Mouse (Mus musculus) embryonic fibroblast, embryonic 13.5 days (primary cell): ENCODE results near the gene Fcrl1. TPM values are rescaled to one million over a fixed set of nuclear protein-coding genes. Genes with fewer than 3 reads are reported as not detected.
"Not testable (repeated sequence)": the region's sequence is repeated elsewhere in the genome, so short reads cannot be mapped to it uniquely, and the experiment has no call there.

ENCODE experiments used
- H3K27ac ChIP-seq: 2 replicates; pipeline ENCODE4 v1.5.1; 2012; ENCODE audit warnings: low read length, control low read depth, inconsistent platforms; ENCODE audit not compliant: insufficient read depth
- H3K4me1 ChIP-seq: 2 replicates; pipeline ENCODE4 v1.6.1; 2011; ENCODE audit warnings: low read length; ENCODE audit not compliant: control insufficient read depth, insufficient read depth
- H3K4me3 ChIP-seq: 2 replicates; pipeline ENCODE4 v1.5.1; 2011; ENCODE audit warnings: mild to moderate bottlenecking, control low read depth, low read length; ENCODE audit not compliant: insufficient read depth
- CTCF ChIP-seq: IDR thresholded peaks from 2 replicates; pipeline ENCODE4 v1.5.1; 2011; ENCODE audit warnings: mild to moderate bottlenecking, control low read depth, low read length, moderate library complexity, borderline replicate concordance; ENCODE audit not compliant: insufficient read depth
- POLR2A ChIP-seq: IDR thresholded peaks from 2 replicates; pipeline ENCODE4 v1.6.1; 2011; ENCODE audit warnings: low read depth, mild to moderate bottlenecking, control low read depth, low read length, moderate library complexity
- polyA plus RNA-seq: library from polyadenylated mRNA; stranded (reverse); fragments of >200 nt; gene quantifications from 2 replicates; pipeline ENCODE4 v1.2.4, GENCODE M21; 2011; ENCODE audit warnings: low read depth; ENCODE audit not compliant: missing spikeins, insufficient read length

The Fcrl1 gene
- polyA plus RNA-seq: not detected in 2 replicates

GRCm38 (mm10) chr3:87376195-87377165 lies at the start of gene Fcrl1:
Fcrl1 (plus strand) TSS chr3:87376387.
- no peaks in the 10 kb centered on the region for H3K4me1 ChIP-seq
- no peak within 1 kb of the TSS for H3K4me3 ChIP-seq
- H3K27ac ChIP-seq: no peak within 1 kb of the TSS
- TF ChIP-seq CTCF (no peak), POLR2A (no peak)

- H3K27ac ChIP-seq: no peak overlapping the region
- no peak overlapping the region for H3K4me3 ChIP-seq
- H3K4me1 ChIP-seq: no peaks in the 10 kb centered on the region
- TF ChIP-seq CTCF (no peak), POLR2A (no peak)
Measured at GRCm38 (mm10) chr3:87337899-87338298, 38.3 kb upstream of the Fcrl1 start.

- not testable (repeated sequence) for H3K27ac ChIP-seq, H3K4me3 ChIP-seq, H3K4me1 ChIP-seq
Measured at GRCm38 (mm10) chr3:87350992-87351391, 25.2 kb upstream of the Fcrl1 start.

GRCm38 (mm10) chr3:87357581-87357980 lies 18.6 kb upstream of the Fcrl1 start, which contains the start of gene Cd5l:
Cd5l (plus strand) TSS chr3:87357881.
- Histone ChIP-seq H3K4me1 (no peaks in the 10 kb centered on the region), H3K4me3 (no peak within 1 kb of the TSS), H3K27ac (no peak within 1 kb of the TSS)
- TF ChIP-seq CTCF (no peak), POLR2A (no peak)

- H3K27ac ChIP-seq: no peak overlapping the region
- TF ChIP-seq CTCF (no peak), POLR2A (no peak)
- no peaks in the 10 kb centered on the region for H3K4me1 ChIP-seq
- H3K4me3 ChIP-seq: no peak overlapping the region
Measured at GRCm38 (mm10) chr3:87359215-87359614, 17.0 kb upstream of the Fcrl1 start.

GRCm38 (mm10) chr3:87360466-87360865 lies 15.7 kb upstream of the Fcrl1 start:
- Histone ChIP-seq H3K27ac (no peak overlapping the region), H3K4me1 (no peaks in the 10 kb centered on the region), H3K4me3 (no peak overlapping the region)
- no peak for TF ChIP-seq POLR2A
- no peak for TF ChIP-seq CTCF

- no peaks in the 10 kb centered on the region for H3K4me1 ChIP-seq
- H3K27ac ChIP-seq: no peak overlapping the region
- TF ChIP-seq CTCF: no peak
- no peak for TF ChIP-seq POLR2A
- H3K4me3 ChIP-seq: no peak overlapping the region
Measured at GRCm38 (mm10) chr3:87365691-87366090, 10.5 kb upstream of the Fcrl1 start.

- H3K4me1 ChIP-seq: no peaks in the 10 kb centered on the region
- H3K4me3 ChIP-seq: no peak overlapping the region
- no peak overlapping the region for H3K27ac ChIP-seq
- TF ChIP-seq POLR2A (no peak), CTCF (no peak)
Measured at GRCm38 (mm10) chr3:87367511-87367910, 8.7 kb upstream of the Fcrl1 start.

GRCm38 (mm10) chr3:87369181-87369580 lies 7.0 kb upstream of the Fcrl1 start:
- Histone ChIP-seq H3K4me1 (no peaks in the 10 kb centered on the region), H3K27ac (no peak overlapping the region), H3K4me3 (no peak overlapping the region)
- TF ChIP-seq POLR2A (no peak), CTCF (no peak)

- Histone ChIP-seq H3K27ac (no peak overlapping the region), H3K4me3 (no peak overlapping the region), H3K4me1 (no peaks in the 10 kb centered on the region)
- no peak for TF ChIP-seq CTCF
- TF ChIP-seq POLR2A: no peak
Measured at GRCm38 (mm10) chr3:87377228-87377627, 1.0 kb downstream of the Fcrl1 start.
